Mouse (Mus musculus) MEL (cell line): ENCODE data around the gene Pom121l2.

Experiments used
- CTCF ChIP-seq, 3 experiments: IDR thresholded peaks in 2 of 3; conservative IDR thresholded peaks in 1 of 3; 2 replicates each; pipeline ENCODE4 v1.5.1; 2011 to 2012; ENCODE audit warnings: low read length in 3 of 3, low read depth in 2 of 3, mild to moderate bottlenecking in 2 of 3, improper control_type of control experiment in 1 of 3, inconsistent platforms in 1 of 3, mixed read lengths in 1 of 3, moderate library complexity in 1 of 3; ENCODE audit not compliant: control insufficient read depth in 1 of 3, insufficient read depth in 1 of 3, poor library complexity in 1 of 3, severe bottlenecking in 1 of 3
- MEF2A ChIP-seq: IDR thresholded peaks from 2 replicates; pipeline ENCODE4 v1.6.1; 2014; ENCODE audit warnings: low read depth, mild to moderate bottlenecking, inconsistent platforms, low read length, improper control_type of control experiment; ENCODE audit not compliant: poor library complexity, insufficient replicate concordance, severe bottlenecking; ENCODE audit errors: extremely low read depth
- MXI1 ChIP-seq: IDR thresholded peaks from 2 replicates; pipeline ENCODE4 v1.6.1; 2011; ENCODE audit warnings: mild to moderate bottlenecking, low read depth, low read length, improper control_type of control experiment
- RAD21 ChIP-seq: IDR thresholded peaks from 2 replicates; pipeline ENCODE4 v1.6.1; 2011; ENCODE audit warnings: mild to moderate bottlenecking, low read depth, low read length, improper control_type of control experiment
- USF2 ChIP-seq, 2 experiments: IDR thresholded peaks; 2 replicates each; pipeline ENCODE4 v1.6.1; 2011 to 2012; ENCODE audit warnings: improper control_type of control experiment in 2 of 2, low read length in 2 of 2, borderline replicate concordance in 1 of 2, inconsistent platforms in 1 of 2, low read depth in 1 of 2, mild to moderate bottlenecking in 1 of 2; ENCODE audit not compliant: insufficient read depth in 1 of 2

GRCm38 (mm10) chr13:22036149-22036956 lies 55.4 kb downstream of the Pom121l2 start:
- no peak for TF ChIP-seq MXI1
- TF ChIP-seq MEF2A: no peak
- TF ChIP-seq RAD21: no peak
- no peak for TF ChIP-seq CTCF (IDR thresholded peaks at IDR 0.05 in 2 of 3, conservative IDR thresholded peaks at IDR 0.05 in 1 of 3; ENCODE audit: control insufficient read depth in 1 of 3, insufficient read depth in 1 of 3, low read depth in 2 of 3, low read length in 3 of 3, poor library complexity in 1 of 3, severe bottlenecking in 1 of 3)
- TF ChIP-seq USF2 (IDR thresholded peaks at IDR 0.05; ENCODE audit: borderline replicate concordance in 1 of 2, insufficient read depth in 1 of 2, low read depth in 1 of 2, low read length in 2 of 2): no peak
